Mouse (Mus musculus) cortical plate, adult 2 months (tissue): ENCODE results near the gene Hnrnpa3.

Experiments
- CTCF ChIP-seq: fragments of 200-500 bp; IDR thresholded peaks from 2 replicates; pipeline ENCODE4 v1.5.1; 2011; ENCODE audit warnings: mild to moderate bottlenecking, control low read depth, low read length; ENCODE audit not compliant: insufficient read depth; ENCODE audit errors: extremely low read depth
- POLR2A ChIP-seq: fragments of 200-500 bp; IDR thresholded peaks from 2 replicates; pipeline ENCODE4 v1.6.1; 2011; ENCODE audit warnings: mild to moderate bottlenecking, low read length, control low read depth; ENCODE audit not compliant: insufficient read depth; ENCODE audit errors: extremely low read depth

DNA sequence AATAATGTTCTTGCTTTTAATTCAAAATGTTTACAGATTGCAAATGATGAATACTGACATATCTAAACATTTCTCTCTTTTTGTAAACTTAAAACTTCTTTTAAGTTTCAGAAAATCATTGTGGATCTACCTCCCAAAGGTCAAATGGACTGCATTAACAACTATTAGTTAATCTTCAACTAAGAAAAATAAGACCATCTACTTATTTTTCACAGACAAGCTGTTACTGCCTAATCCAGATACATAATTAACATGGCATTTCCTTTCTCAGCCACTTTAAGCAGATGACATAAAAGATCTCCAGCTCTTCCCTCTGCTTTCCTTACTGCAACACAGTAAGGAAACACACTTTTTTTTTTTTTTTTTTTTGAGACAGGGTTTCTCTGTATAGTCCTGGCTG, 21.7 kb upstream of the Hnrnpa3 start:
- TF ChIP-seq CTCF (no peak), POLR2A (no peak)
